Mouse (Mus musculus) T-helper 2 cell (primary cell): ENCODE results near the gene Ctsz.

ENCODE experiments used
- in situ Hi-C: fragments of 300-600 bp; cut with MboI, MseI; formaldehyde crosslinking; loops from one replicate; pipeline ENCODE4 v1.15.1; 2025; ENCODE audit warnings: high pct_unique_total_duplicates

Ctsz gene

GRCm38 (mm10) chr2:174438737-174439449 is at the start of gene Ctsz:
TSS of gene Ctsz (minus strand) at chr2:174439039.
- in situ Hi-C loops: no loop called here

GRCm38 (mm10) chr2:174487005-174487404 is 48.2 kb upstream of the Ctsz start:
- in situ Hi-C loops: loop anchor here (25.0 kb wide), 1 partner anchor 175 kb away; no protein-coding TSS in a partner anchor

- in situ Hi-C loops: loop anchor here (25.0 kb wide), 1 partner anchor 184 kb away; no protein-coding TSS in a partner anchor
These were observed 39.9 kb upstream of the Ctsz start for GRCm38 (mm10) chr2:174478746-174479145.

- in situ Hi-C loops: loop anchor here (25.0 kb wide), 1 partner anchor 185 kb away; no protein-coding TSS in a partner anchor
These were observed 38.9 kb upstream of the Ctsz start for GRCm38 (mm10) chr2:174477543-174478319.

GRCm38 (mm10) chr2:174473550-174473927 is 34.7 kb upstream of the Ctsz start:
- in situ Hi-C loops: no loop called here

GRCm38 (mm10) chr2:174472818-174473549 is 34.1 kb upstream of the Ctsz start, which contains the start of gene Prelid3b:
TSS of gene Prelid3b (minus strand) at chr2:174473081.
- in situ Hi-C loops: no loop called here

GRCm38 (mm10) chr2:174472407-174472806 is 33.6 kb upstream of the Ctsz start:
- in situ Hi-C loops: no loop called here

GRCm38 (mm10) chr2:174470786-174471405 is 32.1 kb upstream of the Ctsz start:
- in situ Hi-C loops: no loop called here

- in situ Hi-C loops: no loop called here
These were observed 31.5 kb upstream of the Ctsz start for GRCm38 (mm10) chr2:174470333-174470732.

- in situ Hi-C loops: loop anchor here (10.0 kb wide), 1 partner anchor 1379 kb away; no protein-coding TSS in a partner anchor
These were observed 25.1 kb upstream of the Ctsz start, which contains the start of gene Atp5e for GRCm38 (mm10) chr2:174463789-174464523. TSS of gene Atp5e (minus strand) at chr2:174464105.

- in situ Hi-C loops: loop anchor here (10.0 kb wide), 1 partner anchor 1379 kb away; no protein-coding TSS in a partner anchor
These were observed 24.5 kb upstream of the Ctsz start for GRCm38 (mm10) chr2:174463370-174463769.

- in situ Hi-C loops: no loop called here
These were observed 20.5 kb upstream of the Ctsz start for GRCm38 (mm10) chr2:174459365-174459764.

GRCm38 (mm10) chr2:174453681-174454080 is 14.8 kb upstream of the Ctsz start:
- in situ Hi-C loops: no loop called here

GRCm38 (mm10) chr2:174450353-174450752 is 11.5 kb upstream of the Ctsz start, which contains the start of gene Tubb1:
TSS of gene Tubb1 (plus strand) at chr2:174450695.
- in situ Hi-C loops: no loop called here

- in situ Hi-C loops: no loop called here
These were observed 9.6 kb upstream of the Ctsz start for GRCm38 (mm10) chr2:174448405-174448804.

GRCm38 (mm10) chr2:174446905-174447304 is 8.1 kb upstream of the Ctsz start:
- in situ Hi-C loops: no loop called here

- in situ Hi-C loops: no loop called here
These were observed 7.7 kb upstream of the Ctsz start for GRCm38 (mm10) chr2:174446492-174446891.

GRCm38 (mm10) chr2:174445018-174445417 is 6.2 kb upstream of the Ctsz start:
- in situ Hi-C loops: no loop called here

- in situ Hi-C loops: no loop called here
These were observed 5.5 kb upstream of the Ctsz start for GRCm38 (mm10) chr2:174444359-174444758.

- in situ Hi-C loops: no loop called here
These were observed 4.2 kb upstream of the Ctsz start for GRCm38 (mm10) chr2:174443046-174443445.
